Mouse (Mus musculus): ENCODE measurements around the gene Mynn.

- TF ChIP-seq GATA1 (IDR thresholded peaks at IDR 0.05; ENCODE audit: borderline replicate concordance, low read length) (no peak), FLI1 (IDR thresholded peaks at IDR 0.05; ENCODE audit: low read length) (no peak)
Observed at GRCm38 (mm10) chr3:30647440-30648090, 45.7 kb downstream of the Mynn start, which contains the start of gene Lrrc34.
